Mouse (Mus musculus): ENCODE results near the gene Gm17660.
"Not testable (repeated sequence)": the region's sequence is repeated elsewhere in the genome, so short reads cannot be mapped to it uniquely, and the experiment has no call there.

Gm17660 gene

DNA sequence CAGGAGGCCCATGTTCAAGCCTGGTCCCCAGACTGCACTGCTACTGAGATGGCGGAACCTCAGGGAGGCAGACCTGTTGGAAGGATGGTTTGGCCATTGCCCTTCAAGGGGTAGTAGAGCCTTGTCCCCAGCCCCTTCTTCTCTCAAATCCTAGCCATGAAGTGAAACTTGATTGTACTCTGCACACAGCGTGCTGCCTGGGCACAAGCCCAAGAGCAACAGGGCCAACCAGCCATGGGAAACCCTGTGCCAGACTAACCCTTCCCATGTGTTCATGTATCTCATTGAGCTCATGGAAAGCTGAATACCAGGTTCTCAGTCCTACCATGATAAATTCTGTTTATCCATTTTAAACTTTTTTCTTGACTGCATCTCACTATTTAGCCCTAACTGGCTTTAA lies 34.5 kb downstream of the Gm17660 start:
- DNase-seq (ENCODE audit: low spot score in 2 of 2), result no peak

DNA sequence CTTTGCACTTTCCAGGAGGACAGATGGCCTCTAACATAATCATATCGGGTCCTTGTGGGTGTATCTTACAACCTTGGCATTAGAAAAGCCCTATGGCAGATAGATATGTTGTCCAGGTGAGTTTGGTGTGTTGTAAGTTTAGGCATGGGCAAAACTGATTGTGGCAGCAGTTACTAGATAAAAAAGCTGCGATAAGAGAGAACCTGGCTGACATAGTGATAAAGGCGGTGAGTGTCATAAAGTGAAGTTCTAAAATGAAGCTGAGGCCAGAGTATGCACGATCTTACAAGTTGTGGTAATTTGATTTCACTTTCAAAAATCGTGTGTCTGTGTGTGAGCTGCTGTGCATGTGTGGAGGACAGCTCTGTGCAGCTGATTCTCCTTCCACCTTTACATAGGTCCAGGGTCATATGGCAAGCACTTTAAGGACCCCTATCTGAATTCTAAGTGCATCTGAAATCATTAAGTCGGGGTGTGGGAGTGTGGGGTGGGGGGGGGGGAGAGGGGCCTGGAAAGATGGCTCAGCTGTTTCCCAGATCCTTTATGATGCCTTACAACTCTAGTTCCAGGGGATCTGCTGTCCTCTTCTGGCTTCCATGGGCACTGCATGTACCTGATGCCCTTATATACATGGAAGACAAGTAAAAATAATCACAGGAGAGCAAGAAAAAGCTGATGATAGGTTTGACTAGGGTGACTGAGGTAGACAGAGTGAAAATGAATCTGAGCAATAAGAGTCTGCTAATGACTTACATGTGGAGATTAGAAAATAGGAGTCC lies 38.1 kb downstream of the Gm17660 start:
- DNase-seq (ENCODE audit: low spot score in 2 of 2), result peak in 1 of 2 experiments; percentile 72

GRCm38 (mm10) chr5:104036686-104037085 lies 40.7 kb downstream of the Gm17660 start:
- no peak for DNase-seq (ENCODE audit: low spot score in 2 of 2)

DNA sequence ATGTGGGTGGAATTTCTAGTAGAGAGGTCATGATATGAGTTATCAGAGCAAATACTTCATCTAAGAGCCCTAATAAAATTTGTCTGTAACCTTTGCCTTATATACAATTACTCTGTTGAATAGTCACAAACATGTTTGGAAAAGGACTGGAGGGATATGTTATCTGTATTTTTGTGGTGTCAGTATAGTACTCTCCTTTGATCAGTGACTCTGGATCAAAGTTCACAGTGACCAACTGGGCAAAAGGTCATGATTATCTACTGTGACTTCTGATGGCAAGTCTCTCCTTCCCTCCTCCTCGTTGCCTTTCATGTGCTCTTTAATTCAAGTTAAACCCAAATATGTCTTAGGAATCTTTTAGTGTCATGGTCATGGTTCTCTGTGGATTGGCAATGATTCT lies 41.6 kb downstream of the Gm17660 start:
- no peak for DNase-seq (ENCODE audit: low spot score in 2 of 2)

- DNase-seq (ENCODE audit: low spot score in 2 of 2), result no peak
Observed at GRCm38 (mm10) chr5:104035066-104035465, 42.3 kb downstream of the Gm17660 start.

- DNase-seq (ENCODE audit: low spot score in 2 of 2), result no peak
Observed at GRCm38 (mm10) chr5:104032434-104033097, 44.8 kb downstream of the Gm17660 start.

GRCm38 (mm10) chr5:104025245-104025854 lies 52.1 kb downstream of the Gm17660 start:
- DNase-seq (ENCODE audit: low spot score in 2 of 2), result no peak

DNA sequence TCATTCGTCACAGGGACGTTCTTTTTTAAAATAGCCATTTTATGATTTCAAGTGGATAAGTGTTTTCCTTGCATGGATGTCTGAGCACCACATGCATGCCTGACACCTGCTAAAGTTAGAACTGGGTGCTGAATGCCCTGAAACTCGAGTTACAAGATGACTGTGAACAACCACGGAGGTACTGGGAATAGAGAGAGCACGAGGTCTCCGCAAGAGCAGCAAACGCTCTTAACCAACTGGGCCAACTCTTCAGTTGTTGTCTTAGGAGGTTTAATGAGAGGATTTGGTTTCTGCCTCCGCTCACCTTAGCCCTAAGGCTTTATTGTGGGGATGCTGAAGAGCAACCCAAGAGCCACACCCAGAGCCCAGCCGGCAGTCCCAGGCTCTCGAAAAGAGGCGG lies 52.6 kb downstream of the Gm17660 start:
- no peak for DNase-seq (ENCODE audit: low spot score in 2 of 2)

DNA sequence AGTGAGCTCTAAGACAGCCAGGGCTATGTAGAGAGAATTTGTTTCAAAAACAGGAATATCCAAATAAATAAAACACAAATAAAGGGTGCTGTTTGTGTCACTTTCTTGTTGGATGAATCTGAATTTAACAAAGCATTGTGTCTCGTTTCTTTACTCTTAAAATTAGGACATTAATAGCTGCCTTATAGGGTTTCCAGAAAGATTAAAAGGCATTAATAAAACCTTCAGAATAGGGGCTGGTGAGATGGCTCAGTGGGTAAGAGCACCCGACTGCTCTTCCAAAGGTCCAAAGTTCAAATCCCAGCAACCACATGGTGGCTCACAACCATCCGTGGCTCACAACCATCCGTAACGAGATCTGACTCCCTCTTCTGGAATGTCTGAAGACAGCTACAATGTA lies 53.2 kb downstream of the Gm17660 start:
- not testable (repeated sequence) for DNase-seq (ENCODE audit: low spot score in 2 of 2)

GRCm38 (mm10) chr5:104023289-104024020 lies 54.0 kb downstream of the Gm17660 start:
- DNase-seq (ENCODE audit: low spot score in 2 of 2), result no peak

GRCm38 (mm10) chr5:104022558-104022957 lies 54.9 kb downstream of the Gm17660 start:
- no peak for DNase-seq (ENCODE audit: low spot score in 2 of 2)

DNA sequence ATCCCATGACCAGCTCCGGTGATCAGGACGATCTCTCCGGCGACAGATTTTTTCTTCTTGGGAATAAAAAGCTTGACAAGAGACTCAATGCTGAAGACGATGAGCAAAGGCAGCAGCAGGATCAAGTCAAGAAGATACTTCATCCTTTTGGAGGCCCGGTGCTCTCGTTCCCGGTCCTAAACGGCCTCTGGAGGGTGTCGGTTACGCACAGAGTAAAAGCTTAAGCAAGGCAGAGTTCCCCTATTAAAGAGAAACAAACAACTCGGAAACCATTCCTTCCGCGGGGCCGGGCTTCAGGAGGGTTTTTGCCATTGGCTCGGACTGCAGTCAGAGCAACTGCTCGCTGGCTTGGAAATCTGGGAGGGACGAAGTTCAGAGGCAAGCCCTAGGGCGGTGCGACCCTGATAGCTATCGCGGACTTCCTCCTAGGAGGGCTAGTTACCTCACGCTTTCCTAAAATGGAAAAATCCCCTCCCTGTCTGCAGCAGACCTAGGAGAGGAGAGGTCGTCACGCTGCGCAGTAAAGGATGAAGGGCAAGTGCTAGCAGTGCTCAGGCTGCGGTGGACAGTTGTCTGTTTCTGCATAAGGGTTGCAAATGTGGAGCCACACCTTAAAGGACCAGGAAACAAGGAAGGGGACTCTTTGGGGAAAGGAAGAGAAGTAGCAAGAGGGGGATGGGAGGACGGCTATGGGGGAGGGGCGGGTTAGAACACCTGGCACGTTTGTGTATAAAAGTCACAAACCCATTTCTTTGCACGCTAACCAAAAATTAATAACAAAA lies 55.6 kb downstream of the Gm17660 start, which contains the start of gene Hsd17b11:
Gene Hsd17b11 (minus strand): TSS at position 323 of the 782 bp plus-strand sequence.
- peak; percentile 52 to 70 for DNase-seq (ENCODE audit: low spot score in 2 of 2)

All from frontal cortex, postnatal 36 days (tissue).